ENCODE assay signal across 8 mouse cellular contexts in genomic region chr10:120475041-120475541, GRCm38 (mm10). TPM values are rescaled to one million over a fixed set of nuclear protein-coding genes. Genes with fewer than 3 reads are reported as not detected.
DNase-seq lines count a peak whose midpoint lies in the region; ATAC-seq and TF ChIP-seq lines count a peak whose summit lies in the region.

No protein-coding gene starts in this region.

- peak overlapping the region; percentile 85 for H3K9ac ChIP-seq in embryonic facial prominence, embryonic 15.5 days
- H3K9ac ChIP-seq in hindbrain, embryonic 14.5 days: peak overlapping the region; percentile 71
- H3K9ac ChIP-seq in liver, embryonic 16.5 days (ENCODE audit: low read depth, low read length): peak overlapping the region; percentile 43
- peak overlapping the region; percentile 96 for H3K9ac ChIP-seq in stomach, embryonic 16.5 days (ENCODE audit: low read length)

- H3K27ac ChIP-seq in left cerebral cortex, adult 2 months: no peak overlapping the region
- peak overlapping the region; percentile 93 for H3K27ac ChIP-seq in embryonic facial prominence, embryonic 15.5 days (replicated peaks)
- peak overlapping the region; percentile 66 for H3K27ac ChIP-seq in hindbrain, embryonic 14.5 days
- no peak overlapping the region for H3K27ac ChIP-seq in liver, embryonic 16.5 days (ENCODE audit: low read length)
- H3K27ac ChIP-seq in stomach, embryonic 16.5 days (ENCODE audit: low read length): peak overlapping the region; percentile 96

- H3K27me3 ChIP-seq in embryonic facial prominence, embryonic 15.5 days: no peaks in the 10 kb centered on the region
- H3K27me3 ChIP-seq in hindbrain, embryonic 14.5 days (ENCODE audit: control insufficient read depth, insufficient read depth, low read length): peaks cover 26% of the 10 kb centered on the region; the same call in 1 of the 2 replicates
- peaks cover 50% of the 10 kb centered on the region for H3K27me3 ChIP-seq in liver, embryonic 16.5 days (ENCODE audit: control insufficient read depth, insufficient read depth, low read depth, low read length)
- no peaks in the 10 kb centered on the region for H3K27me3 ChIP-seq in stomach, embryonic 16.5 days (ENCODE audit: control insufficient read depth, insufficient read depth, low read length)

- ATAC-seq in embryonic facial prominence, embryonic 15.5 days (ENCODE audit: insufficient number of reproducible peaks, low FRiP score, low TSS enrichment, low read depth): no peak
- ATAC-seq in hindbrain, embryonic 14.5 days (ENCODE audit: low FRiP score): peak; percentile 29; the same call in 1 of the 2 replicates
- no peak; the same call in 1 of the 2 replicates for ATAC-seq in liver, embryonic 16.5 days (ENCODE audit: low read depth)
- ATAC-seq in stomach, embryonic 16.5 days (ENCODE audit: insufficient read depth, low FRiP score): no peak

- no peaks in the 10 kb centered on the region for H3K36me3 ChIP-seq in embryonic facial prominence, embryonic 15.5 days
- no peaks in the 10 kb centered on the region for H3K36me3 ChIP-seq in hindbrain, embryonic 14.5 days (replicated peaks; ENCODE audit: control insufficient read depth, insufficient read depth)
- no peaks in the 10 kb centered on the region for H3K36me3 ChIP-seq in liver, embryonic 16.5 days (ENCODE audit: control insufficient read depth, insufficient read depth)
- H3K36me3 ChIP-seq in stomach, embryonic 16.5 days (ENCODE audit: control insufficient read depth, insufficient read depth, low read length): no peaks in the 10 kb centered on the region

- peak in 1 of 2 experiments; percentile 13 for DNase-seq in left cerebral cortex, adult 2 months (ENCODE audit: extremely low spot score in 1 of 2, low spot score in 2 of 2)
- no peak for DNase-seq in left cerebral cortex, adult 8-10 months (ENCODE audit: low spot score in 2 of 2)
- DNase-seq in NIH3T3 (ENCODE audit: low read depth): peak; percentile 71
- DNase-seq in hindbrain, embryonic 14.5 days (ENCODE audit: low spot score): no peak
- no peak for DNase-seq in cerebellum, adult 9-11 months

- peak overlapping the region; percentile 36 for H3K4me3 ChIP-seq in left cerebral cortex, adult 2 months
- peak overlapping the region; percentile 82 for H3K4me3 ChIP-seq in embryonic facial prominence, embryonic 15.5 days (replicated peaks)
- H3K4me3 ChIP-seq in hindbrain, embryonic 14.5 days (replicated peaks; ENCODE audit: low read length): peak overlapping the region; percentile 62
- peak overlapping the region; percentile 65 for H3K4me3 ChIP-seq in liver, embryonic 16.5 days (ENCODE audit: low read depth, low read length)
- H3K4me3 ChIP-seq in stomach, embryonic 16.5 days (replicated peaks; ENCODE audit: low read length): peak overlapping the region; percentile 89

- WGBS in embryonic facial prominence, embryonic 15.5 days: under 1% methylated on average over 45 of the region's 45 CpGs
- 1% methylated on average over 38 of the region's 45 CpGs for WGBS in hindbrain, embryonic 14.5 days
- under 1% methylated on average over 45 of the region's 45 CpGs for WGBS in liver, embryonic 16.5 days (ENCODE audit: insufficient replicate concordance)
- WGBS in stomach, embryonic 16.5 days: under 1% methylated on average over 44 of the region's 45 CpGs

- intact Hi-C loops in left cerebral cortex, adult 2 months (cut with DNase I): loop anchor here (5.0 kb wide), 2 partner anchors 48 to 77 kb away; no protein-coding TSS in a partner anchor

- peak overlapping the region; percentile 99 for H3K4me2 ChIP-seq in embryonic facial prominence, embryonic 15.5 days (replicated peaks)
- H3K4me2 ChIP-seq in hindbrain, embryonic 14.5 days (replicated peaks): peak overlapping the region; percentile 93
- peak overlapping the region; percentile 78 for H3K4me2 ChIP-seq in liver, embryonic 16.5 days (ENCODE audit: low read depth, low read length)
- H3K4me2 ChIP-seq in stomach, embryonic 16.5 days (ENCODE audit: low read depth, low read length): peak overlapping the region; percentile 98

- H3K4me1 ChIP-seq in embryonic facial prominence, embryonic 15.5 days: peaks cover 26% of the 10 kb centered on the region; the same call in 1 of the 2 replicates
- H3K4me1 ChIP-seq in hindbrain, embryonic 14.5 days (replicated peaks; ENCODE audit: control insufficient read depth, insufficient read depth, low read length): peaks cover 33% of the 10 kb centered on the region
- H3K4me1 ChIP-seq in liver, embryonic 16.5 days (ENCODE audit: control insufficient read depth, low read depth, low read length): peaks cover 4% of the 10 kb centered on the region
- peaks cover 13% of the 10 kb centered on the region for H3K4me1 ChIP-seq in stomach, embryonic 16.5 days (ENCODE audit: control insufficient read depth, insufficient read depth, low read length)

- H3K9me3 ChIP-seq in embryonic facial prominence, embryonic 15.5 days (replicated peaks): no peaks in the 10 kb centered on the region
- H3K9me3 ChIP-seq in hindbrain, embryonic 14.5 days (ENCODE audit: control insufficient read depth, low read length): no peaks in the 10 kb centered on the region
- no peaks in the 10 kb centered on the region for H3K9me3 ChIP-seq in liver, embryonic 16.5 days (replicated peaks; ENCODE audit: control insufficient read depth, low read length)
- no peaks in the 10 kb centered on the region for H3K9me3 ChIP-seq in stomach, embryonic 16.5 days (replicated peaks; ENCODE audit: control insufficient read depth, low read length)

- TF ChIP-seq CTCF in left cerebral cortex, adult 2 months (IDR thresholded peaks at IDR 0.05): no peak

RNA-seq across cellular contexts. Expression of gene Hmga2, which starts 1.2 kb away (rescaled TPM):
- total RNA-seq in left cerebral cortex, adult 2 months (2021): under 1 TPM; 0.25 to 0.26 TPM
- under 1 TPM; 0.19 to 0.38 (median 0.23) TPM for total RNA-seq in left cerebral cortex, adult 8-10 months (2022)
- 11.1 and 11.5 TPM in 2 replicates for polyA plus RNA-seq in embryonic facial prominence, embryonic 15.5 days (2015; fragmentation: Nextera tagmentation; extraction: Ambion mirVana)
- 1.7 and 2.1 TPM in 2 replicates for polyA plus RNA-seq in hindbrain, embryonic 14.5 days (2014; fragmentation: Nextera tagmentation; extraction: Ambion mirVana)
- polyA plus RNA-seq in liver, embryonic 16.5 days (2015; fragmentation: Nextera tagmentation; extraction: Ambion mirVana): 1.1 and 1.3 TPM in 2 replicates
- polyA plus RNA-seq in stomach, embryonic 16.5 days (2015; fragmentation: Nextera tagmentation; extraction: Ambion mirVana): 15.8 and 17.7 TPM in 2 replicates

Comparison
In these comparisons a context has a peak if more than half of its experiments do, and no peak if none do; other contexts are left out.
1. H3K27ac ChIP-seq: peak in embryonic facial prominence, embryonic 15.5 days (single experiment), hindbrain, embryonic 14.5 days (single experiment) and stomach, embryonic 16.5 days (single experiment); none in left cerebral cortex, adult 2 months (single experiment) and liver, embryonic 16.5 days (single experiment).
2. H3K4me3 ChIP-seq: peak in every context shown above with its lines; median percentile 89 in stomach, embryonic 16.5 days; 82 in embryonic facial prominence, embryonic 15.5 days; 65 in liver, embryonic 16.5 days; 62 in hindbrain, embryonic 14.5 days; 36 in left cerebral cortex, adult 2 months.
3. H3K9ac ChIP-seq: peak in every context shown above with its lines; median percentile 96 in stomach, embryonic 16.5 days; 85 in embryonic facial prominence, embryonic 15.5 days; 71 in hindbrain, embryonic 14.5 days; 43 in liver, embryonic 16.5 days.
4. Peak in every context shown above with its lines, with median percentiles within 50 percentile points of each other: H3K4me2 ChIP-seq.